Mouse (Mus musculus): ENCODE results near the gene Mr1.
"Not testable (repeated sequence)": the region's sequence is repeated elsewhere in the genome, so short reads cannot be mapped to it uniquely, and the experiment has no call there.

Mr1 gene

GRCm38 (mm10) chr1:155146572-155146980 is at the start of gene Mr1:
Mr1 (minus strand) TSS chr1:155146814.
- peak; percentile 68 for DNase-seq

GRCm38 (mm10) chr1:155192805-155193368 is 46.3 kb upstream of the Mr1 start:
- no peak for DNase-seq

GRCm38 (mm10) chr1:155191671-155192070 is 45.1 kb upstream of the Mr1 start:
- no peak for DNase-seq

- no peak for DNase-seq
Measured at GRCm38 (mm10) chr1:155191219-155191618, 44.6 kb upstream of the Mr1 start.

- no peak for DNase-seq
Measured at GRCm38 (mm10) chr1:155188656-155189055, 42.0 kb upstream of the Mr1 start.

- DNase-seq: no peak
Measured at GRCm38 (mm10) chr1:155184191-155184590, 37.6 kb upstream of the Mr1 start.

GRCm38 (mm10) chr1:155178192-155178924 is 31.7 kb upstream of the Mr1 start:
- DNase-seq: no peak

GRCm38 (mm10) chr1:155174424-155174823 is 27.8 kb upstream of the Mr1 start:
- no peak for DNase-seq

- not testable (repeated sequence) for DNase-seq
Measured at GRCm38 (mm10) chr1:155173644-155174016, 27.0 kb upstream of the Mr1 start.

GRCm38 (mm10) chr1:155172895-155173643 is 26.5 kb upstream of the Mr1 start:
- DNase-seq: no peak

GRCm38 (mm10) chr1:155169935-155170334 is 23.3 kb upstream of the Mr1 start:
- DNase-seq: no peak

- DNase-seq: no peak
Measured at GRCm38 (mm10) chr1:155167453-155167852, 20.8 kb upstream of the Mr1 start.

- DNase-seq: peak; percentile 43
Measured at GRCm38 (mm10) chr1:155158970-155159484, 12.4 kb upstream of the Mr1 start.

GRCm38 (mm10) chr1:155158141-155158969 is 11.7 kb upstream of the Mr1 start, which contains the start of gene Stx6:
Stx6 (plus strand) TSS chr1:155158715.
- DNase-seq: peak; percentile 98

GRCm38 (mm10) chr1:155153906-155154305 is 7.3 kb upstream of the Mr1 start:
- DNase-seq: no peak

GRCm38 (mm10) chr1:155150821-155151220 is 4.2 kb upstream of the Mr1 start:
- peak; percentile 56 for DNase-seq

- no peak for DNase-seq
Measured at GRCm38 (mm10) chr1:155149403-155149802, 2.8 kb upstream of the Mr1 start.

GRCm38 (mm10) chr1:155147228-155147627 is 614 bp upstream of the Mr1 start:
- no peak for DNase-seq

- no peak for DNase-seq
Measured at GRCm38 (mm10) chr1:155145620-155146019, 994 bp downstream of the Mr1 start.

- DNase-seq: peak; percentile 87
Measured at GRCm38 (mm10) chr1:155140076-155140475, 6.5 kb downstream of the Mr1 start.

GRCm38 (mm10) chr1:155138795-155139194 is 7.8 kb downstream of the Mr1 start:
- DNase-seq: no peak

GRCm38 (mm10) chr1:155134866-155135265 is 11.7 kb downstream of the Mr1 start:
- DNase-seq: no peak

Data from kidney, adult 9 months (tissue).